Mouse (Mus musculus): Measurements from ENCODE around the gene Sh2d7. TPM values are rescaled to one million over a fixed set of nuclear protein-coding genes. Genes with fewer than 3 reads are reported as not detected.
A peak's percentile ranks its signal among the peaks of the same experiment; 100 is the strongest.

Sh2d7 gene
- polyA plus RNA-seq (2014; fragmentation: Nextera tagmentation; extraction: Ambion mirVana): not detected in 2 replicates

DNA sequence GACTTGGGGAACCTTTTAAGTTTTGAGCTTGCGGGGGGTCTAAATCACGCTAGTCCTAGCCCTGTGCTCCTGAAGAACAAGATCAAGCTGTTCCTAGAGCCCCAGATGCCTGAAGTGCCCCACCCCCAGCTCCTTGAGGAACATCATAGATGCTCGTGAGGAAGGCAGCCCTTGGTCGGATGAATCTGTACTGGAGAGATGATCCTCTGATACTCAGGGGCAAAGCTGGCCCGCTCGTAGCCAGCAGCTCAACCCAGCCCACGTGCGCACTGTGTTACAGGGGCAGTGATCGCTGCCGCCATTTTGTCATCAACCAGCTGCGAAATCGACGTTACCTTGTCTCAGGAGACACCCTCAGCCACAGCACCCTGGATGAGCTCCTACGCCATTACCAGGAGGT lies at the start of gene Sh2d7:
Sh2d7 (plus strand) TSS at position 301 of the 400 bp plus-strand sequence.
- Histone ChIP-seq H3K4me1 (ENCODE audit: control insufficient read depth, insufficient read depth, low read length) (no peaks in the 10 kb centered on the region), H3K27ac (replicated peaks; ENCODE audit: low read depth, low read length) (no peak within 1 kb of the TSS), H3K9me3 (replicated peaks; ENCODE audit: control insufficient read depth, low read length) (no peaks in the 10 kb centered on the region), H3K36me3 (replicated peaks; ENCODE audit: control insufficient read depth, insufficient read depth, low read depth, low read length) (no peaks in the 10 kb centered on the region), H3K27me3 (ENCODE audit: control insufficient read depth, insufficient read depth, low read length) (no peaks in the 10 kb centered on the region), H3K9ac (replicated peaks; ENCODE audit: low read length) (no peak within 1 kb of the TSS), H3K4me3 (ENCODE audit: low read depth, low read length) (no peak within 1 kb of the TSS), H3K4me2 (ENCODE audit: low read depth, low read length) (no peak within 1 kb of the TSS)
- 92% methylated on average over 14 of the region's 14 CpGs for WGBS
- no peak for DNase-seq (ENCODE audit: low spot score)
- ATAC-seq (replicated peaks; ENCODE audit: insufficient number of reproducible peaks, low FRiP score, low TSS enrichment, low read depth): no peak

DNA sequence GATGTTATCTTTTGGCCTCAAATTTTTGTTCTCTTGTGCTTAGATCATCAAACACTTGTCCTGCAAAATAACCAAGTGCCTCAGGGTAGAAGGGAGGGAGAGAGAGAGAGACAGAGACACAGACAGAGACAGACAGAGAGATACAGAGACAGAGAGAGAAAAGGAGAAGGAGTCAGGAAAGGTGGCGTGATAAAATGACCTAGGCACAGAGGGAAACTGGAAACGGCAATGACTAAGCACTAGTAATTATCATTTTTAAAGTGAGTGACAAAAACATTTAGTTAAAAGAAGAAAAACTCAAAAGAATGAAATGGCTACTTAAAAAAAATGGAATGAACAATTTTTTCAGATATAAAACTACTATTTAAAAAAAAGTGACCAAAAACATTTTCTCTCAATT lies 49.2 kb upstream of the Sh2d7 start:
- no peaks in the 10 kb centered on the region for H3K27me3 ChIP-seq (ENCODE audit: control insufficient read depth, insufficient read depth, low read length)
- H3K9ac ChIP-seq (replicated peaks; ENCODE audit: low read length): no peak overlapping the region
- 70% methylated on average over 2 of the region's 2 CpGs for WGBS
- no peaks in the 10 kb centered on the region for H3K9me3 ChIP-seq (replicated peaks; ENCODE audit: control insufficient read depth, low read length)
- H3K36me3 ChIP-seq (replicated peaks; ENCODE audit: control insufficient read depth, insufficient read depth, low read depth, low read length): no peaks in the 10 kb centered on the region
- no peak overlapping the region for H3K27ac ChIP-seq (replicated peaks; ENCODE audit: low read depth, low read length)
- H3K4me2 ChIP-seq (ENCODE audit: low read depth, low read length): no peak overlapping the region
- no peak overlapping the region for H3K4me3 ChIP-seq (ENCODE audit: low read depth, low read length)
- DNase-seq (ENCODE audit: low spot score) (no peak), ATAC-seq (replicated peaks; ENCODE audit: insufficient number of reproducible peaks, low FRiP score, low TSS enrichment, low read depth) (no peak)
- no peaks in the 10 kb centered on the region for H3K4me1 ChIP-seq (ENCODE audit: control insufficient read depth, insufficient read depth, low read length)

GRCm38 (mm10) chr9:54490431-54490830 lies 48.4 kb upstream of the Sh2d7 start:
- Histone ChIP-seq H3K36me3 (replicated peaks; ENCODE audit: control insufficient read depth, insufficient read depth, low read depth, low read length) (no peaks in the 10 kb centered on the region), H3K4me1 (ENCODE audit: control insufficient read depth, insufficient read depth, low read length) (no peaks in the 10 kb centered on the region), H3K27me3 (ENCODE audit: control insufficient read depth, insufficient read depth, low read length) (no peaks in the 10 kb centered on the region), H3K27ac (replicated peaks; ENCODE audit: low read depth, low read length) (no peak overlapping the region), H3K4me3 (ENCODE audit: low read depth, low read length) (no peak overlapping the region), H3K9ac (replicated peaks; ENCODE audit: low read length) (no peak overlapping the region), H3K4me2 (ENCODE audit: low read depth, low read length) (no peak overlapping the region), H3K9me3 (replicated peaks; ENCODE audit: control insufficient read depth, low read length) (no peaks in the 10 kb centered on the region)
- whole genome bisulfite sequencing: 87% methylated on average over 2 of the region's 2 CpGs
- ATAC-seq (replicated peaks; ENCODE audit: insufficient number of reproducible peaks, low FRiP score, low TSS enrichment, low read depth): no peak
- no peak for DNase-seq (ENCODE audit: low spot score)

DNA sequence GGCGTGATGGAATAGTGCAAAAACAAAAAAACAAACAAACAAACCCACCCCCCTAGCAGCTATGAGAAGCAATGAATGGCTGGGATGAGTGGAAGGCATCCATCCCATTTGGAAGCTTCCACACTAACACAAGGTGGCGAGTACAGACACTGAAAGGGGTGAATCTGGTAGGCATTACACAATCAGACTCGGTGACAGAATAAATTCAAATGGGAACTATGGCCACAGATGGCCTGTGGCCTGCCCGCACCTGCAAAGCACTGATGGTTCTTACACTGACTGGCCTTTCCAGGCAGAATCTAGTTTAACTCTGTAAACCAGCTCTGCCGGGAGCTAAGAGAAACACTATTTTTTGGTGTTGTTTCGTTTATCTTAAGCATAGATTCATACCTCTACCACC lies 39.5 kb upstream of the Sh2d7 start:
- Histone ChIP-seq H3K9ac (replicated peaks; ENCODE audit: low read length) (no peak overlapping the region), H3K27me3 (ENCODE audit: control insufficient read depth, insufficient read depth, low read length) (no peaks in the 10 kb centered on the region), H3K4me1 (ENCODE audit: control insufficient read depth, insufficient read depth, low read length) (no peaks in the 10 kb centered on the region), H3K4me3 (ENCODE audit: low read depth, low read length) (no peak overlapping the region), H3K27ac (replicated peaks; ENCODE audit: low read depth, low read length) (no peak overlapping the region), H3K36me3 (replicated peaks; ENCODE audit: control insufficient read depth, insufficient read depth, low read depth, low read length) (no peaks in the 10 kb centered on the region), H3K9me3 (replicated peaks; ENCODE audit: control insufficient read depth, low read length) (no peaks in the 10 kb centered on the region), H3K4me2 (ENCODE audit: low read depth, low read length) (no peak overlapping the region)
- WGBS: 83% methylated on average over 6 of the region's 6 CpGs
- ATAC-seq (replicated peaks; ENCODE audit: insufficient number of reproducible peaks, low FRiP score, low TSS enrichment, low read depth) (no peak), DNase-seq (ENCODE audit: low spot score) (no peak)

DNA sequence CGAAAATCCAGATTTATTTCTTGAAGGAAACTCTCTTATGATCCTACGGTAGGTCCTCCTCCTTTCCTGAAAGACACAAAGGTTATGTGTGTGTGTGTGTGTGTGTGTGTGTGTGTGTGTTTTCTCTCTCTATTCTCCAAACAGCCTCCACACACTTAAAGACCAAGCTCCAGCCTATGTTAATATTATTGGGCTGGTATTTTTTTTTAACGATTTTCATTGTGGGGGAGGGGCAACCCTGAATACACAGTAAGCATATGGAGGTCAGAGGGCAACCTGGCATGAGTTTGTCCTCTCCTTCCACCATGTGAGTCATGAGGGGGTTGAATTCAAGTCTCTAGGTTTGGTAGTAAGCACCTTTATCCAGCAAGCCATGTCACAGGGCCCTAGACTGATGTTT lies 39.0 kb upstream of the Sh2d7 start:
- Histone ChIP-seq H3K27me3 (ENCODE audit: control insufficient read depth, insufficient read depth, low read length) (no peaks in the 10 kb centered on the region), H3K9ac (replicated peaks; ENCODE audit: low read length) (no peak overlapping the region), H3K4me2 (ENCODE audit: low read depth, low read length) (no peak overlapping the region), H3K36me3 (replicated peaks; ENCODE audit: control insufficient read depth, insufficient read depth, low read depth, low read length) (no peaks in the 10 kb centered on the region), H3K27ac (replicated peaks; ENCODE audit: low read depth, low read length) (no peak overlapping the region), H3K4me1 (ENCODE audit: control insufficient read depth, insufficient read depth, low read length) (no peaks in the 10 kb centered on the region), H3K4me3 (ENCODE audit: low read depth, low read length) (no peak overlapping the region), H3K9me3 (replicated peaks; ENCODE audit: control insufficient read depth, low read length) (no peaks in the 10 kb centered on the region)
- no peak for DNase-seq (ENCODE audit: low spot score)
- no peak for ATAC-seq (replicated peaks; ENCODE audit: insufficient number of reproducible peaks, low FRiP score, low TSS enrichment, low read depth)
- 81% methylated on average over 3 of the region's 3 CpGs for WGBS

DNA sequence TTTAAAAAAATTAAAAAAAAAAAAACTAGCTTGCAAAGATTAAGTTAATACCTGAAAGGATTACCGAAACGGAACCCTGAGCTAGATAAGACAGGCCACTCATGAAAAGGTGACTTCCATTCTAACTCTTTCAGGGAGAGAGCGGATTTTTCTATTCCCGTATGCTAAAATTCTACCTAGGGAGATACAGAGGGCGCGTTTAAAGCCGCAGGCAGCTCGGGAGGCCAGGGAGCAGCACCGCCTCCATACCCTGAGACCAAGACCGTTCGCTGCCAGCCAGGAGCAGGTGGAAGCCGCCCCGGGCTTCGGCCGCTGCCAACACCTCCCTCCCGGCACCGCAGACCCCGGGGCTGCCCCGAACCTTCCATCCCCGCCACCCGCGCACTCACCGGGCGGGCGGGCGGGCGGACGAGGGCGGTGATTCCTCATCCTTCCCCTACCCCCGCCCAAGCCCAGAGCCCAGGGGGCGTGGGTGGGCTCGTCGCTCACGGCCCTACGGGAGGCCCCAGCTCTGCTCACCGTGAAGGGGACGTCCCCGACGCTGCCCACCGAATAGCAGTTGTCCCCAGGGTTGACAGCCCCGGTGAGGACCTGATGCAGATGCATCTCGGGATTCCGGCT lies 37.8 kb upstream of the Sh2d7 start:
- under 1% methylated on average over 33 of the region's 43 CpGs for WGBS
- DNase-seq (ENCODE audit: low spot score) (peak; percentile 39), ATAC-seq (replicated peaks; ENCODE audit: insufficient number of reproducible peaks, low FRiP score, low TSS enrichment, low read depth) (peak; percentile 77)
- Histone ChIP-seq H3K9me3 (replicated peaks; ENCODE audit: control insufficient read depth, low read length) (no peaks in the 10 kb centered on the region), H3K4me1 (ENCODE audit: control insufficient read depth, insufficient read depth, low read length) (no peaks in the 10 kb centered on the region), H3K27me3 (ENCODE audit: control insufficient read depth, insufficient read depth, low read length) (no peaks in the 10 kb centered on the region), H3K36me3 (replicated peaks; ENCODE audit: control insufficient read depth, insufficient read depth, low read depth, low read length) (no peaks in the 10 kb centered on the region), H3K4me2 (ENCODE audit: low read depth, low read length) (peak overlapping the region; percentile 91), H3K27ac (replicated peaks; ENCODE audit: low read depth, low read length) (peak overlapping the region; percentile 8; the same call in 1 of the 2 replicates), H3K9ac (replicated peaks; ENCODE audit: low read length) (peak overlapping the region; percentile 73), H3K4me3 (ENCODE audit: low read depth, low read length) (peak overlapping the region; percentile 79)

DNA sequence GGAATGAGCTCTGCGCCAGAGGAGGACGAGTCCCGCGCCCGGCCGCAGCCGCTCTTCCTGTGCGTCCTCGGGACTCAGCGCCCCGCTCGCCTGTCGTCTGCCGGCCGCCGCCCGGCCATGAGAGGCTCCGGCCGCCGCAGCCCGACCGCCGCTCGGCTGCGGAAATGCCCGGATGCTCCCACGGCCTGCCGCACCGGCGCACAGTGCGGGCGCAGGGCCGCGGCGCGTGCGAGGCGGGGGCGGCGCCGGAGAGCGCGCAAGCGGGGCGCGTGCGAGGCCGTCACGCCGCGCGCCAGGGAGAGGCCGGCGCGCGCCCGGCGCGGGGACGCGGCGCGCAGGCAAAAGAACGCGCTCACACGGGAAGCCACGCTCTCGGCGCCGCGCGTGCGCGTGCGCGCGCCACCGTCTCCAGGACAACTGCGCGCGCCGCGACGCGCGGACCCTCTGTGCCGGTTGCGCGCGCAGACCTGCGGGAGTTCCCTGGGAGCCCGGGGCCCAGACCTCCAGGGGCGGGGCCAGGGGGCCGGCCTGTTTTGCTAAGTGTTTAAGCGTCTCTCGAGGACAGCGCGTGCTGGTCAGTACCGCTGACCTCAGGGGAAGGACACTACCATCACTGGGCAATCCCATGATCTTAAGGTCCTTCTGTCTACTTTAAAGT lies 37.2 kb upstream of the Sh2d7 start, which contains the start of gene Dmxl2:
Dmxl2 (minus strand) TSS at position 174 of the 658 bp plus-strand sequence.
- Histone ChIP-seq H3K4me2 (ENCODE audit: low read depth, low read length) (peak within 1 kb of the TSS; percentile 91), H3K4me1 (ENCODE audit: control insufficient read depth, insufficient read depth, low read length) (no peaks in the 10 kb centered on the region), H3K9ac (replicated peaks; ENCODE audit: low read length) (peak within 1 kb of the TSS; percentile 73), H3K36me3 (replicated peaks; ENCODE audit: control insufficient read depth, insufficient read depth, low read depth, low read length) (no peaks in the 10 kb centered on the region), H3K27me3 (ENCODE audit: control insufficient read depth, insufficient read depth, low read length) (no peaks in the 10 kb centered on the region), H3K4me3 (ENCODE audit: low read depth, low read length) (peak within 1 kb of the TSS; percentile 79), H3K27ac (replicated peaks; ENCODE audit: low read depth, low read length) (peak within 1 kb of the TSS; percentile 8; the same call in 1 of the 2 replicates), H3K9me3 (replicated peaks; ENCODE audit: control insufficient read depth, low read length) (no peaks in the 10 kb centered on the region)
- under 1% methylated on average over 65 of the region's 99 CpGs for WGBS
- DNase-seq (ENCODE audit: low spot score) (peak; percentile 92), ATAC-seq (replicated peaks; ENCODE audit: insufficient number of reproducible peaks, low FRiP score, low TSS enrichment, low read depth) (peak; percentile 90)

GRCm38 (mm10) chr9:54502111-54502495 lies 36.7 kb upstream of the Sh2d7 start:
- 4% methylated on average over 13 of the region's 13 CpGs for WGBS

More at GRCm38 (mm10) chr9:54502111-54502495, 36.7 kb upstream of the Sh2d7 start:
- Histone ChIP-seq H3K4me2 (ENCODE audit: low read depth, low read length) (peak overlapping the region; percentile 91), H3K27ac (replicated peaks; ENCODE audit: low read depth, low read length) (no peak overlapping the region), H3K36me3 (replicated peaks; ENCODE audit: control insufficient read depth, insufficient read depth, low read depth, low read length) (no peaks in the 10 kb centered on the region), H3K27me3 (ENCODE audit: control insufficient read depth, insufficient read depth, low read length) (no peaks in the 10 kb centered on the region), H3K9ac (replicated peaks; ENCODE audit: low read length) (peak overlapping the region; percentile 73; the same call in 1 of the 2 replicates), H3K9me3 (replicated peaks; ENCODE audit: control insufficient read depth, low read length) (no peaks in the 10 kb centered on the region), H3K4me1 (ENCODE audit: control insufficient read depth, insufficient read depth, low read length) (no peaks in the 10 kb centered on the region), H3K4me3 (ENCODE audit: low read depth, low read length) (peak overlapping the region; percentile 79)
- ATAC-seq (replicated peaks; ENCODE audit: insufficient number of reproducible peaks, low FRiP score, low TSS enrichment, low read depth) (no peak), DNase-seq (ENCODE audit: low spot score) (no peak)
